Mouse (Mus musculus) lung, postnatal 14 days (tissue): Measurements from ENCODE around the gene Sec14l2.
A peak's percentile ranks its signal among the peaks of the same experiment; 100 is the strongest.

ENCODE experiments used
- DNase-seq: peaks from one replicate; pipeline ENCODE4 v3.0.0; 2021

The Sec14l2 gene

DNA sequence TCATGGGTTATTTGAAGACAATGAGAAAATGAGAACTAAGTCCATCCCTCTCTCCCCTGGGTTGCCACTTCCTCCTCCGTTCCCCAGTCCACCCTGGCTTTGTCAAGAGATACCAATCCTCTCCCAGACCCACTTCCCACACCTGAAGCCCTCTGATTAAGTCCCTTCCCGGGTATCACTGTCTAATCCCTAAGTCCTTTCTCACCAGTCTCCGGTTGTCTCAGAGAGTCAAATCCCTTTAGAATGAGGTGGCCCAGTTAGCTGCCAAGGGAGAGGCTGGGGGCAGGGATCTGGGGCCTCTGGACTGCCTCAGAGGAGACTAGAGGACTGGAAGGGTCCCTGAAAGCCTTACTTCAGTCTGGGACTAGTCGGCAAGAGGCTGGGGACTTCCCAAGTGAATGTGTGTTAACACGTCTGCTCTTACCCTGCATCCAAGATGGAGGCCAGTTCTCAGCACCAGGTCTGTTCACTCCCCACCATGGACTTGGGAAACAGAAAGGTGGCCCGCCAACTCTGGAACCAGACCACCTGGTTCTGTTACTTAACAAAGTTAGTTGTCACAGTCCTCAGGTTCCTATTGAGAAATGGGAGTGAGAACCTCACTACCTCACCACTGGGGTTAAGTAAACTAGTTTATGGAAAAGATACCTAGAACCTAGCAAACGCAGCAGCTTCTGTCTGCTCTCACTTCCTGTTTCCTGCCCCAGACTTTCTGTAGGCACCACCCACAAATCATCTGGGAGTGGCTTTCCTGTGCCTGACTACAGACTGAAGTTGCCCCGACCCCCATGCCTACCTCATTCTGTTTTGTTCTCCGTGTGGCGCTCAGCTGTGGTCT lies at the start of gene Sec14l2:
Sec14l2 (minus strand) TSS at position 674 of the 838 bp plus-strand sequence.
- DNase-seq = no peak

DNA sequence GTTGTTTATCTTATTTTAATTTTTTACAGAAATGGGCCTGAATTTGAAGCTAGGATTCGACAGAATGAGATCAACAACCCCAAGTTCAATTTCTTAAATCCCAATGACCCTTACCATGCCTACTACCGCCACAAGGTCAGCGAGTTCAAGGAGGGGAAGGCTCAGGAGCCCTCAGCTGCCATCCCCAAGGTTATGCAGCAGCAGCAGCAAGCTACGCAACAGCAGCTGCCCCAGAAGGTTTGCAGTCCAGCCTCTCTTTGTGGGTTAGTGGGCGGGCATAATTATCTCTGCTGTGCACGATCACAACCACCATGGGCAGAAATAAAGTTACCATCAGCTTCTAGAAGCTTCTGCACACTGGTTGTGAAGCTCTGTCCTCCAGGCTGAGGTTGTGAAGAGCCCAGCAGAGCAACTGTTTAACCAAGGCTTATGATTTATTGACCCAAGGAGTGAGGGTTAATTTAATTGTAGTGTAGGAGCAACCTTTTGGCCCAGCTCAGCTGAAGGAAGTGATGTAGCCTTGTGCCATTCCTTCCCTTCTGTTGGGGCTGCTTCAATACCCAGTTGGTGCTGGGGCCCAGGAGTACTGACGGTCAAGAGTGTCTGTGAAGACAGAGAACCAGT lies 43.4 kb upstream of the Sec14l2 start:
- no peak for DNase-seq

DNA sequence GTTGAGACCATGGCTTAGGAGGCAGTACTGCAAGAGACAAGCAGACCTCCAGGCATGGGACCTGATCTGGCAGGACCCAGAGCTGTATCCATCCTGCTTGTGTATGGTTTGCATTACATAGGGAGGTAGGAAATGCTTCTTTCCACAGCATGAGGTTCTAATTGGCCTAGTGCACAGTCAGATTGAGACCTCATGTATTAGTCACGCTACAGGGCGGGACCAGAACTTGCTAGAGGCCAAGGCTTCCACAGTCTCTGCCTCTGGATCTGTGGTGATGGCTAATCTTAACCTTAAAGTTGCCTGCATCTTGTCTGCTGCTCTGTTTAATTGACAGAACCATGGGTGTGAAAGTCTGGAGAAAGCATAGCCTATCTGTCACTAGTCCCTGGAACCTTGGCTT lies 41.5 kb upstream of the Sec14l2 start:
- DNase-seq = no peak

DNA sequence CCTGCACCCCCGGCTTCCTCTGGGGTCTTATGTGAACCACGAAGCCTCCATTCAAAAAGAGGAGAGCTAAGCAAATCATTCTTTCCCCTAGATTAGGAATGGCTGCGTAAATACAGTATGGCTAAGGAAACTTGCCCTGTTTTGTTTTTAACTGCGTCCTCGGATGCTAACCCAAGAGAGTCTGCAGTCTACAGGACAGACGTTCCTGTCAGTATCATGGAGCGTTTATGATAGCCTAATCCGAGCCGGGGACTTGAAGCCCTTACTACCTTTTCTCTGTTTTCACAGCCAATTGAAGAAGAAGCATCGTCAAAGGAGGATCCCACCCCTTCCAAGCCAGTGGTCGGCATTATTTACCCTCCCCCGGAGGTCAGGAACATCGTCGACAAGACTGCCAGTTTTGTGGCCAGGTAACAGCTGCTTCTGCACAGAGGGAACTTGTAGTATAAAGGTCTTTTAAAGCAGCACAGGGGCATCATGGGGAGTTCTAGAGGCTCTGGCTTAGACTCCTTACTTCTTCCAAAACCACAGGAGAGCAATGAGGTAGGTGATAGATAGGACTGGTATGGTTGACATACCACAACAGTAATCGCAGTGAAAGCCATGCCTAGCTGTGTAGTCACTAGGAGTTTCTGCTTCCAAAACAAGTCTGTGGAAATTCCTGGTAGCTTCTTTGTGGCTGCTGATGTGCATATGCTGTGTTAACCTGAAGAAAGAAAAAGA lies 37.7 kb upstream of the Sec14l2 start:
- DNase-seq = no peak

- peak; percentile 95 for DNase-seq
Measured at GRCm38 (mm10) chr11:4159808-4160708, 36.8 kb upstream of the Sec14l2 start, which contains the start of the genes Ccdc157 and Sf3a1. Ccdc157 (minus strand) TSS chr11:4160293. Sf3a1 (plus strand) TSS chr11:4160350.

DNA sequence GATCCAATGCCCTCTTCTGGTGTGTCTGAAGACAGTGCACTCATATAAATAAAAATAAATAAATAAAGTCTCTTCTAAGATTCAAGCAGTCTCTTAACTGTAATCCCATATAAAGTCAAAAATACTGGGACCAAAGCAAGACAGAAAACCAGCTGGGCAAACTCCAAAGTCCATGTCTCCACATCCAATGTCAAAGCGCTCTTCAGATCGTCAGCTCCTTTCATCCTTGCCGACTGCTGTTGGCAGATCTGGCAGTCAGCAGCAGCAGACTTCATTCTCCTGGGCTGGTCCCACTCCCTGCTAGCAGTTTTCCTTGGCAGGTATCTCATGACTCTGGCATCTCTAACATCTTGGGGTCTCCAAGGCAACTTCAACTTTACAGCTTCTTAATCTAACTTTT lies 35.5 kb upstream of the Sec14l2 start:
- no peak for DNase-seq

GRCm38 (mm10) chr11:4155641-4156040 lies 32.4 kb upstream of the Sec14l2 start:
- DNase-seq = no peak

DNA sequence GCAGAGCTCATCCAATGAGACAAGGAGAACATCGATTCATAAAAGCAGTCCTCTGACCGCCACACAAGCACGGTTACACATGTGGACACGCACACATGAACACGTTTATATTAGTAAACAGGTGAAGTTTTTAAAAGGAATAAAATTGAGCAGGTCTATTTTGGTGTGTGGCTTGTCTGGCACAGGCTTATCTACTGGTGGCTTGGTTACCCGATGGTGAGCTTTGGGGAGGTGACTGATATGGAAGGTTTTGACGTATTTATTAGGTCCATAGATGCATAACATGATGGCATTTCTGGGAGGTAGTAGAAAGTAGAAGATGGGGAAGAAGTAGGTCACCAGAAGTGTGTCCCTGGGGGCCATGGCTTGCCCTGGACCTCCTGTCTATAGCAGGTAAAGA lies 30.5 kb upstream of the Sec14l2 start:
- no peak for DNase-seq

DNA sequence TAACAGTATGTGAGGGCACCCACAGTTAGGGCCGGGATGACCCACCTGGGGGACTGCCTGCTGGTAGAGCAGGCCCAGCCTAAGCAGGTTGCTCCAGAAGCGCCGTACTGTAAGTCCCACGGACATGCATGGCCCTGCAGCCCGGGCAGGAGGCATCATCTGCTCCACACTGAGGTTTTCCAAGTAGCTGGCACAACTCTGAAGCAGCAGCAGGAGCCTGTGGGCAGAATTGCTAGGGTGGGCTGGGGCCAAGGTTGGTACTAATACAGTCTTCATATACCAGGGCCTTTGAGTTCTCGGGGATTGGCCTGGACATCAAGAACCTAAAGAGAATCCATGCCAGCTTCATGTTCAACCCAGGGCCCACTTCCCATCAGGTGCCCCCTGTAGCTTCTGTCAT lies 26.7 kb upstream of the Sec14l2 start:
- no peak for DNase-seq

DNA sequence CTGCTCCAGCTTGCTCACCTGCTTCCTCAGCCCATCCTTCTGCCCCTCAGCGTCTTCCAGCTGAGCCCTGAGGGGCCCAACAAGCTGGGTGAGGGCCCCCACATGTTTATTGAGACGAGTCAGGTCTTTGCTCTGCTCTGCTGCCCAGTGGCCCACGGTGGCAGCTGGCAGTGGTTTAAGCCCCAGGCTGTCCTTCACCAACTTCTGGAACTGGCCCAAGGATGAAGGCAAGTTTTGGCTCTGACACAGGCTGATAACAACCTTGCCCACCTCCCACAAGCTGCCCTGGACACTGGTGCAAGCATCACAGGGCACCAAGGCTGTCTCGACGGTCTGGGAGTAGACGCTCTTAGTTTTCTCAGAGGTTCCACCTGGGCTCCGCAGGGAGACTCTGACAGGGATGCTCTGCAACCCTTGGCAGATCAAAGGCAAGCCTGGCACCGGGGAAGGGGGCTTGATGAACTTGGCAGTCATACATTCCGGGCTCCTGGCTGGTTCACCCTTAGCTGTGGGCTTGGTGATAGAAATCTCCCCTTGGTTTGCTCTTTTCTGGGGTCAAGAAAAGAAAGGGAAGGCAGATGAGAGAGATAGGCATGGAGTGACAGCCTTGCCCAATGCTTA lies 25.4 kb upstream of the Sec14l2 start:
- DNase-seq = no peak

DNA sequence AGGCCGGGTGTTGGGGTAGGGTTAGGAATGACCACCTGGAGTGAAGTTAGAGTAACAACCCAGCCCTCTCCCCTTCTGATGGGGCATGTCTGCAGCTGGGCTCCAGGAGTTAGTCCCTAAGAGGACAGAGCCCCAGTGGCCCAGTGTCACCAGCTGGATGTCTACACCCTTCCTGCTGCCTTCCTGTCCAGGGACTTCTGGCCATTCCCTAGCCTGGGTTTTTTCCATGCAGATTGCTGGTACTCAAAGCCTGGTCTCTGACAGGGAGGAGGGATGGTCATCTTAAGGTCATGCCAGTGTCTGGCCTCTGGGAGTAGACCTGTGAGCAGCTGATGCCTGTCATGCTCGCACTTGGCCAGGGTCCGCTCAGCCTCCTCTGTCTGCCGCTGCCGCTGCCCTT lies 24.9 kb upstream of the Sec14l2 start:
- DNase-seq = peak; percentile 16

- no peak for DNase-seq
Measured at GRCm38 (mm10) chr11:4147098-4147497, 23.9 kb upstream of the Sec14l2 start.

DNA sequence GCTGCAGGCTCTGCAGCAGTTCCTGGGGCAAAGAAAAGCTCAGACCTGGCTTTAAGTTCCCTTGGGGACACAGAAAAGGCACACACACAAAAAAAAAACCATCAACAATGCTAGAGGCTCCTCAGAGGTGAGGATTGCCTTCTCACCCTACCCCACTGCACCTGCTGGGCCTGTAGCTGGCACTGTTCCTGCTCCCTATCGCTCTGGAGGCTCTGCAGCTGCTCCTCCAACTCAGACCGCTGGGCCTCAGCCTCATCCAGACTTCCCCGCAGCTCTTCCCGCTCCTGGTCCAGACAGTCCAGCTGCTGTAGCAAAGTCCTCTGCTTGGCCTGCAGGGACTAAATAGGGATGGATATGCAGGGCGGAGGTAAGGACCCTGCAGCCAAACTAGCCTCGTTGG lies 23.2 kb upstream of the Sec14l2 start:
- no peak for DNase-seq

DNA sequence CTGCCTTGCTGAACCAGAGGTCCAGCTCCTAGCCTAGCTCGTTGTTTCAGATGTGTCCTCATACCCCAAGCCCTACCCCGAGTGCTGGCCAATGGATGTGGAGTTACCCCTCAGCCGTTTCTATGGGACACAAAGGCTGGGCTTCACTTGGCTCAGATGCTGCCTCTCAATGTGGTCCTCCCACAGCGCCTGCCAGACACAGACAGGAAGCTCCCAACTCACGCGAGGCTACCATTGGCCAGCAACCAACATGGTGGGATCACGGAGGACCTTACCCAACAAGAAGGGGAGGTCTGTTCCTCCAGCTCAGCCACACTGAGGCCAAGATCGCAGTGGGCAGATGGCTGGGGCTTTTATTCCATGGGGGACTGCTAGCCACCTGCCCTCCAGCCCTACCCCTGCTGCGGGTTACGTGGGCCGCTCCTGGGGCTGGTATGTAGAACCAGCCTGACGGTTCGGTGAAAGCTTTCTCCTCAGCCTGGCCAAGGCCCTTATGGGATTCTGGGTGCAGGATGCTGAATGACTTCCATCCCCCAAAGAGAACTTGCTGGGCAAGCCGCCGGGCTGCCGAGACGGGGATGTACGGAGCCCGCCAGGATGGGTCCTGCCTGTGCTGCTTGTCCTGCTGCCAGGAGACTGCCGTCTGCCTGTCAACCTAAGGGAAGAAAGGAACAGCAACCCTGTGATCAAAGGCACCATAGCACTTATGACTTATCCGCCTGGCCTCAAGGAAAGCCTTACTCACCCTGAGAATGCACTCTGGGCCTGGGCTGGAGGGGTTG lies 20.3 kb upstream of the Sec14l2 start:
- no peak for DNase-seq

GRCm38 (mm10) chr11:4142352-4142751 lies 19.1 kb upstream of the Sec14l2 start:
- no peak for DNase-seq

DNA sequence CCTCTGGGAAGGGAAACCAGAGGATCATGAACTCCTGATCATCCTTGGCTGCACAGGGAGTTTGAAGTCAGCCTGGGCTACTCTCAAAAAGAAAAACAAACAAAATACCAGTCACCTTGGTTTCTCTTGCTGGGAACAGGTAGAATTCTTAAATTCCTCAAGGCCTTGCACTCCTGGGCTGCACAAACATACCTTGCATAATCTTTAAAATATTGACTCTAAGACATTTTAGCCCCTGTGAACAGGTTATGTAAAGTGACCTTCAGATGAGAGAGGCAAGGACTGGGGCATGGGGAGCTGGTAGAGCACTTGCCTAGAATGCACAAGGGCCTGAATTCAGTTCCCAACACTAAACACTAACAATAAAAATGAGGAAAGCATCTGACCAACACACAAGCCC lies 18.3 kb upstream of the Sec14l2 start:
- DNase-seq = no peak

- DNase-seq = no peak
Measured at GRCm38 (mm10) chr11:4138964-4139363, 15.7 kb upstream of the Sec14l2 start.

- DNase-seq = peak; percentile 95
Measured at GRCm38 (mm10) chr11:4134986-4135935, 12.0 kb upstream of the Sec14l2 start, which contains the start of gene Rnf215. Rnf215 (plus strand) TSS chr11:4135202.

- no peak for DNase-seq
Measured at GRCm38 (mm10) chr11:4134400-4134799, 11.2 kb upstream of the Sec14l2 start.

DNA sequence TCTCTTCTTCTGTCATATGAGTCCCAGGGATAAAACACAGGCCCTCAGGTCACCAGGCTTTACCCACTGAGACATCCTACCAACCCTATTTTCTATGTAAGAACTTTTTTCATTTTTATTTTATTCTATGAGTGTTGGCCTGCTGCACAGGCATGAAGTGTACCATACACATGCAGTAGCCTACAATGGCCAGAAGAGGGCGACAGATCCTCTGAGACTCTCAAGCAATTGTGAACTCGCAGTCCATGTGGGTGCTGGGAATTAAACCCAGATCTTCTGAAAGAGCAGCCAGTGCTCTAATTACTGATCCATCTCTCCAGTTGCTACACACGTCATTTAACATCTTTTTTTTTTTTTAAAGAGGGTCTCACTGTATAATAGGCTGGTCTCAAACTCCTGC lies 10.2 kb upstream of the Sec14l2 start:
- no peak for DNase-seq
